ENCODE assay signal across 8 mouse cellular contexts in genomic region chr7:45123186-45123570, GRCm38 (mm10). TPM values are rescaled to one million over a fixed set of nuclear protein-coding genes. Genes with fewer than 3 reads are reported as not detected.
DNase-seq lines count a peak whose midpoint lies in the region; ATAC-seq and TF ChIP-seq lines count a peak whose summit lies in the region.

No protein-coding gene starts in this region.

- no peaks in the 10 kb centered on the region for H3K9me3 ChIP-seq in heart, embryonic 10.5 days
- no peaks in the 10 kb centered on the region for H3K9me3 ChIP-seq in embryonic facial prominence, embryonic 13.5 days
- H3K9me3 ChIP-seq in midbrain, postnatal 0 days (ENCODE audit: low read length), result no peaks in the 10 kb centered on the region

- H3K36me3 ChIP-seq in heart, embryonic 10.5 days, result peaks cover 78% of the 10 kb centered on the region
- peaks cover 75% of the 10 kb centered on the region for H3K36me3 ChIP-seq in embryonic facial prominence, embryonic 13.5 days
- H3K36me3 ChIP-seq in midbrain, postnatal 0 days (ENCODE audit: insufficient read depth, low read length), result peaks cover 50% of the 10 kb centered on the region

- TF ChIP-seq CTCF in midbrain, postnatal 0 days (IDR thresholded peaks at IDR 0.05), result no peak

- DNase-seq in heart, embryonic 10.5 days (ENCODE audit: low spot score), result no peak
- DNase-seq in heart, adult 18-20 months, result no peak
- peak; percentile 53 for DNase-seq in CD4-positive helper T cell, adult 2 months (ENCODE audit: low read depth, low spot score)
- peak; percentile 35 to 68 for DNase-seq in kidney, postnatal 36 days
- peak; percentile 44 for DNase-seq in midbrain, postnatal 0 days (ENCODE audit: low spot score)
- DNase-seq in urinary bladder, postnatal 36 days (ENCODE audit: low spot score in 2 of 2), result no peak

- H3K9ac ChIP-seq in embryonic facial prominence, embryonic 13.5 days, result peak overlapping the region; percentile 99
- H3K9ac ChIP-seq in midbrain, postnatal 0 days (replicated peaks; ENCODE audit: low read length, poor library complexity, severe bottlenecking), result peak overlapping the region; percentile 99

- peak overlapping the region; percentile 95 for H3K4me3 ChIP-seq in heart, embryonic 10.5 days
- peak overlapping the region; percentile 96 for H3K4me3 ChIP-seq in embryonic facial prominence, embryonic 13.5 days
- H3K4me3 ChIP-seq in midbrain, postnatal 0 days (ENCODE audit: low read depth, low read length), result peak overlapping the region; percentile 84

- no peak for ATAC-seq in embryonic facial prominence, embryonic 13.5 days (ENCODE audit: insufficient number of reproducible peaks, insufficient read depth, low FRiP score, low TSS enrichment, low read depth)
- ATAC-seq in midbrain, postnatal 0 days (ENCODE audit: low FRiP score), result no peak
- no peak for ATAC-seq in megakaryocyte progenitor cell, adult 5-6 weeks (replicated peaks; ENCODE audit: poor library complexity)

- peak overlapping the region; percentile 96 for H3K27ac ChIP-seq in heart, embryonic 10.5 days
- H3K27ac ChIP-seq in embryonic facial prominence, embryonic 13.5 days, result peak overlapping the region; percentile 86
- peak overlapping the region; percentile 92; the same call in 1 of the 2 replicates for H3K27ac ChIP-seq in midbrain, postnatal 0 days (ENCODE audit: low read depth, low read length)

- WGBS in heart, embryonic 10.5 days, result 23% methylated on average over 12 of the region's 12 CpGs
- WGBS in embryonic facial prominence, embryonic 13.5 days, result 15% methylated on average over 12 of the region's 12 CpGs
- WGBS in midbrain, postnatal 0 days, result 26% methylated on average over 12 of the region's 12 CpGs

- H3K4me2 ChIP-seq in embryonic facial prominence, embryonic 13.5 days, result peak overlapping the region; percentile 89
- H3K4me2 ChIP-seq in midbrain, postnatal 0 days (ENCODE audit: low read depth, low read length, poor library complexity, severe bottlenecking), result peak overlapping the region; percentile 88

- H3K4me1 ChIP-seq in heart, embryonic 10.5 days, result peaks cover 44% of the 10 kb centered on the region
- H3K4me1 ChIP-seq in embryonic facial prominence, embryonic 13.5 days, result peaks cover 53% of the 10 kb centered on the region
- peaks cover 6% of the 10 kb centered on the region for H3K4me1 ChIP-seq in midbrain, postnatal 0 days (ENCODE audit: insufficient read depth, low read length)

- no peaks in the 10 kb centered on the region for H3K27me3 ChIP-seq in heart, embryonic 10.5 days (ENCODE audit: insufficient read depth, poor library complexity, severe bottlenecking)
- no peaks in the 10 kb centered on the region for H3K27me3 ChIP-seq in embryonic facial prominence, embryonic 13.5 days
- no peaks in the 10 kb centered on the region for H3K27me3 ChIP-seq in midbrain, postnatal 0 days (ENCODE audit: insufficient read depth, low read length)

RNA-seq across cellular contexts. Expression of gene Rps11, which starts 1.1 kb away (rescaled TPM):
- 1,266 and 1,534 TPM in 2 replicates for polyA plus RNA-seq in heart, embryonic 10.5 days (2016; fragmentation: Nextera tagmentation; extraction: Ambion mirVana)
- 100 to 1,000 TPM; 512 to 646 TPM for total RNA-seq in heart, adult 18-20 months (2021)
- 1,651 and 1,760 TPM in 2 replicates for polyA plus RNA-seq in embryonic facial prominence, embryonic 13.5 days (2015; fragmentation: Nextera tagmentation; extraction: Ambion mirVana)
- 1,069 and 1,136 TPM in 2 replicates for total RNA-seq in midbrain, postnatal 0 days (2014; rRNA removed)
- polyA plus RNA-seq in midbrain, postnatal 0 days (2015; fragmentation: Nextera tagmentation; extraction: Ambion mirVana), result 671 and 697 TPM in 2 replicates
- total RNA-seq in megakaryocyte progenitor cell, adult 5-6 weeks (2015), result 3,046 and 3,197 TPM in 2 replicates
- 1,081 and 1,541 TPM in 2 replicates for total RNA-seq in megakaryocyte progenitor cell, adult 5-6 weeks (2017)

RNA-seq across cellular contexts. Expression of gene Rpl13a, which starts 5.4 kb away (rescaled TPM):
- polyA plus RNA-seq in heart, embryonic 10.5 days (2016; fragmentation: Nextera tagmentation; extraction: Ambion mirVana), result 873 and 1,060 TPM in 2 replicates
- total RNA-seq in heart, adult 18-20 months (2021), result 100 to 1,000 TPM; 714 to 715 TPM
- polyA plus RNA-seq in embryonic facial prominence, embryonic 13.5 days (2015; fragmentation: Nextera tagmentation; extraction: Ambion mirVana), result 1,453 and 1,588 TPM in 2 replicates
- 1,048 and 1,621 TPM in 2 replicates for total RNA-seq in midbrain, postnatal 0 days (2014; rRNA removed)
- polyA plus RNA-seq in midbrain, postnatal 0 days (2015; fragmentation: Nextera tagmentation; extraction: Ambion mirVana), result 667 and 701 TPM in 2 replicates
- total RNA-seq in megakaryocyte progenitor cell, adult 5-6 weeks (2015), result 2,930 and 3,118 TPM in 2 replicates
- total RNA-seq in megakaryocyte progenitor cell, adult 5-6 weeks (2017), result 3,320 and 3,859 TPM in 2 replicates

RNA-seq across cellular contexts. Expression of gene Gm45713, which starts 12.9 kb away (rescaled TPM):
- 0.36 and 0.58 TPM in 2 replicates for polyA plus RNA-seq in heart, embryonic 10.5 days (2016; fragmentation: Nextera tagmentation; extraction: Ambion mirVana)
- total RNA-seq in heart, adult 18-20 months (2021), result under 1 TPM; 0.26 to 0.47 TPM
- polyA plus RNA-seq in embryonic facial prominence, embryonic 13.5 days (2015; fragmentation: Nextera tagmentation; extraction: Ambion mirVana), result 0.20 TPM in 1 of 2 replicates, not detected in the other
- total RNA-seq in midbrain, postnatal 0 days (2014; rRNA removed), result 2.0 TPM in 1 of 2 replicates, not detected in the other
- polyA plus RNA-seq in midbrain, postnatal 0 days (2015; fragmentation: Nextera tagmentation; extraction: Ambion mirVana), result 0.39 TPM in 1 of 2 replicates, not detected in the other
- total RNA-seq in megakaryocyte progenitor cell, adult 5-6 weeks (2015), result not detected in 2 replicates
- 1.4 TPM in 1 of 2 replicates, not detected in the other for total RNA-seq in megakaryocyte progenitor cell, adult 5-6 weeks (2017)

RNA-seq across cellular contexts. Expression of gene Flt3l, which starts 13.1 kb away (rescaled TPM):
- 2.5 and 3.1 TPM in 2 replicates for polyA plus RNA-seq in heart, embryonic 10.5 days (2016; fragmentation: Nextera tagmentation; extraction: Ambion mirVana)
- 1 to 10 TPM; 2.7 to 5.3 TPM for total RNA-seq in heart, adult 18-20 months (2021)
- 1.3 and 1.7 TPM in 2 replicates for polyA plus RNA-seq in embryonic facial prominence, embryonic 13.5 days (2015; fragmentation: Nextera tagmentation; extraction: Ambion mirVana)
- 3.4 and 7.8 TPM in 2 replicates for total RNA-seq in midbrain, postnatal 0 days (2014; rRNA removed)
- 1.3 and 1.7 TPM in 2 replicates for polyA plus RNA-seq in midbrain, postnatal 0 days (2015; fragmentation: Nextera tagmentation; extraction: Ambion mirVana)
- total RNA-seq in megakaryocyte progenitor cell, adult 5-6 weeks (2015), result 8.2 and 8.5 TPM in 2 replicates
- 4.7 and 7.0 TPM in 2 replicates for total RNA-seq in megakaryocyte progenitor cell, adult 5-6 weeks (2017)

RNA-seq across cellular contexts. Expression of gene Fcgrt, which starts 19.5 kb away (rescaled TPM):
- 7.8 and 10.2 TPM in 2 replicates for polyA plus RNA-seq in heart, embryonic 10.5 days (2016; fragmentation: Nextera tagmentation; extraction: Ambion mirVana)
- 10 to 100 TPM; 60.3 to 66.8 TPM for total RNA-seq in heart, adult 18-20 months (2021)
- polyA plus RNA-seq in embryonic facial prominence, embryonic 13.5 days (2015; fragmentation: Nextera tagmentation; extraction: Ambion mirVana), result 61.6 and 65.1 TPM in 2 replicates
- total RNA-seq in midbrain, postnatal 0 days (2014; rRNA removed), result 27.2 and 30.5 TPM in 2 replicates
- polyA plus RNA-seq in midbrain, postnatal 0 days (2015; fragmentation: Nextera tagmentation; extraction: Ambion mirVana), result 36.4 and 44.5 TPM in 2 replicates
- 0.54 and 0.62 TPM in 2 replicates for total RNA-seq in megakaryocyte progenitor cell, adult 5-6 weeks (2015)
- 3.9 TPM in 2 replicates for total RNA-seq in megakaryocyte progenitor cell, adult 5-6 weeks (2017)

Comparison
In these comparisons a context has a peak if more than half of its experiments do, and no peak if none do; other contexts are left out.
1. DNase-seq: peak in CD4-positive helper T cell, adult 2 months (single experiment), kidney, postnatal 36 days (2 of 2) and midbrain, postnatal 0 days (single experiment); none in heart, embryonic 10.5 days (single experiment), heart, adult 18-20 months (0 of 2) and urinary bladder, postnatal 36 days (0 of 2).
2. Peak in every context shown above with its lines, with median percentiles within 50 percentile points of each other: H3K27ac ChIP-seq and H3K4me3 ChIP-seq.